Mouse (Mus musculus) neural tube, embryonic 13.5 days (tissue): ENCODE measurements around the gene Ak5. TPM values are rescaled to one million over a fixed set of nuclear protein-coding genes. Genes with fewer than 3 reads are reported as not detected.

Experiments used
- ATAC-seq: fragments of 200-750 bp; cut with Nextera tagmentation; 2 replicates; pipeline ENCODE4 v1.8.0; 2017; ENCODE audit warnings: low read depth, mild to moderate bottlenecking, moderate TSS enrichment, moderate library complexity
- H3K27ac ChIP-seq: fragments of 300-500 bp; sonication (generic); replicated peaks from 2 replicates; pipeline ENCODE4 v1.5.1; 2015; ENCODE audit warnings: moderate library complexity, mild to moderate bottlenecking, inconsistent platforms
- H3K27me3 ChIP-seq: fragments of 300-500 bp; sonication (generic); 2 replicates; pipeline ENCODE4 v1.6.1; 2015; ENCODE audit warnings: mild to moderate bottlenecking, inconsistent platforms
- H3K36me3 ChIP-seq: fragments of 300-500 bp; sonication (generic); 2 replicates; pipeline ENCODE4 v1.6.1; 2015; ENCODE audit warnings: mild to moderate bottlenecking, inconsistent platforms
- H3K4me1 ChIP-seq: fragments of 300-500 bp; sonication (generic); replicated peaks from 2 replicates; pipeline ENCODE4 v1.6.1; 2015; ENCODE audit warnings: inconsistent platforms
- H3K4me2 ChIP-seq: fragments of 300-500 bp; sonication (generic); 2 replicates; pipeline ENCODE4 v1.6.1; 2015; ENCODE audit warnings: inconsistent platforms, mild to moderate bottlenecking, moderate library complexity
- H3K4me3 ChIP-seq: fragments of 300-500 bp; sonication (generic); 2 replicates; pipeline ENCODE4 v1.5.1; 2015; ENCODE audit warnings: mild to moderate bottlenecking, inconsistent platforms
- H3K9ac ChIP-seq: fragments of 300-500 bp; sonication (generic); 2 replicates; pipeline ENCODE4 v1.6.1; 2015; ENCODE audit warnings: moderate library complexity, mild to moderate bottlenecking, inconsistent platforms
- H3K9me3 ChIP-seq: fragments of 300-500 bp; sonication (generic); 2 replicates; pipeline ENCODE4 v1.6.1; 2016; ENCODE audit warnings: inconsistent platforms
- WGBS: fragments of 180-500 bp; shearing (Covaris S2); methylation state at CpG from one replicate; pipeline ENCODE4 v1.1.7; 2015; 5-methylcytosine and 5-hydroxymethylcytosine counted together
- polyA plus RNA-seq: library from polyadenylated mRNA; unstranded; fragments of >200 nt; fragmentation: Nextera tagmentation; extraction: Ambion mirVana; gene quantifications from 2 replicates; pipeline ENCODE4 v1.2.1, GENCODE M21; 2015

Gene Ak5
- polyA plus RNA-seq, 1 experiment from 2014 or later = 7.2 TPM

GRCm38 (mm10) chr3:152689105-152689504, 20.9 kb upstream of the Ak5 start:
- no peaks in the 10 kb centered on the region for H3K36me3 ChIP-seq
- H3K9me3 ChIP-seq = no peaks in the 10 kb centered on the region
- H3K9ac ChIP-seq = no peak overlapping the region
- no peaks in the 10 kb centered on the region for H3K4me1 ChIP-seq
- 74% methylated on average over 9 of the region's 9 CpGs for WGBS
- H3K4me2 ChIP-seq = no peak overlapping the region
- no peak for ATAC-seq
- no peaks in the 10 kb centered on the region for H3K27me3 ChIP-seq
- no peak overlapping the region for H3K27ac ChIP-seq
- H3K4me3 ChIP-seq = no peak overlapping the region

GRCm38 (mm10) chr3:152688532-152688931, 20.4 kb upstream of the Ak5 start:
- Histone ChIP-seq H3K36me3 (no peaks in the 10 kb centered on the region), H3K4me3 (no peak overlapping the region), H3K27ac (no peak overlapping the region), H3K27me3 (no peaks in the 10 kb centered on the region), H3K9me3 (no peaks in the 10 kb centered on the region), H3K9ac (no peak overlapping the region), H3K4me2 (no peak overlapping the region), H3K4me1 (no peaks in the 10 kb centered on the region)
- 88% methylated on average over 5 of the region's 5 CpGs for whole genome bisulfite sequencing
- no peak for ATAC-seq

- Histone ChIP-seq H3K4me3 (no peak overlapping the region), H3K9ac (no peak overlapping the region), H3K27ac (no peak overlapping the region), H3K4me1 (no peaks in the 10 kb centered on the region), H3K4me2 (no peak overlapping the region), H3K9me3 (no peaks in the 10 kb centered on the region), H3K27me3 (peaks cover 5% of the 10 kb centered on the region; the same call in 1 of the 2 replicates), H3K36me3 (no peaks in the 10 kb centered on the region)
- 82% methylated on average over 6 of the region's 6 CpGs for WGBS
- ATAC-seq = no peak
Observed at GRCm38 (mm10) chr3:152674663-152675062, 6.5 kb upstream of the Ak5 start.

GRCm38 (mm10) chr3:152669783-152670182, 1.6 kb upstream of the Ak5 start:
- 83% methylated on average over 3 of the region's 3 CpGs for WGBS
- Histone ChIP-seq H3K9ac (no peak overlapping the region), H3K4me2 (no peak overlapping the region), H3K4me1 (peaks cover 8% of the 10 kb centered on the region), H3K27me3 (peaks cover 42% of the 10 kb centered on the region), H3K36me3 (no peaks in the 10 kb centered on the region), H3K9me3 (no peaks in the 10 kb centered on the region), H3K27ac (no peak overlapping the region), H3K4me3 (no peak overlapping the region)
- ATAC-seq = no peak

GRCm38 (mm10) chr3:152668793-152669192, 633 bp upstream of the Ak5 start:
- no peak overlapping the region for H3K9ac ChIP-seq
- H3K4me1 ChIP-seq = peaks cover 8% of the 10 kb centered on the region
- H3K27ac ChIP-seq = no peak overlapping the region
- no peaks in the 10 kb centered on the region for H3K9me3 ChIP-seq
- H3K36me3 ChIP-seq = no peaks in the 10 kb centered on the region
- peaks cover 42% of the 10 kb centered on the region for H3K27me3 ChIP-seq
- no peak overlapping the region for H3K4me2 ChIP-seq
- no peak for ATAC-seq
- H3K4me3 ChIP-seq = no peak overlapping the region
- 84% methylated on average over 2 of the region's 2 CpGs for WGBS

- Histone ChIP-seq H3K9me3 (no peaks in the 10 kb centered on the region), H3K36me3 (no peaks in the 10 kb centered on the region), H3K9ac (peak overlapping the region; percentile 75), H3K4me3 (peak overlapping the region; percentile 60), H3K4me1 (peaks cover 8% of the 10 kb centered on the region), H3K27me3 (peaks cover 42% of the 10 kb centered on the region), H3K4me2 (peak overlapping the region; percentile 79), H3K27ac (no peak overlapping the region)
- WGBS = under 1% methylated on average over 61 of the region's 82 CpGs
- peak; percentile 84 for ATAC-seq
Observed at GRCm38 (mm10) chr3:152667356-152668211, 576 bp downstream of the Ak5 start.

- Histone ChIP-seq H3K9ac (peak overlapping the region; percentile 75), H3K4me3 (peak overlapping the region; percentile 60), H3K36me3 (no peaks in the 10 kb centered on the region), H3K27me3 (peaks cover 42% of the 10 kb centered on the region), H3K9me3 (no peaks in the 10 kb centered on the region), H3K27ac (no peak overlapping the region), H3K4me2 (peak overlapping the region; percentile 79), H3K4me1 (peaks cover 8% of the 10 kb centered on the region)
- under 1% methylated on average over 16 of the region's 16 CpGs for WGBS
- ATAC-seq = peak; percentile 48; the same call in 1 of the 2 replicates
Observed at GRCm38 (mm10) chr3:152666991-152667355, 1.2 kb downstream of the Ak5 start.

GRCm38 (mm10) chr3:152658592-152658991, 9.6 kb downstream of the Ak5 start:
- no peaks in the 10 kb centered on the region for H3K9me3 ChIP-seq
- no peak overlapping the region for H3K4me3 ChIP-seq
- no peak overlapping the region for H3K27ac ChIP-seq
- ATAC-seq = no peak
- no peaks in the 10 kb centered on the region for H3K4me1 ChIP-seq
- no peaks in the 10 kb centered on the region for H3K36me3 ChIP-seq
- H3K27me3 ChIP-seq = no peaks in the 10 kb centered on the region
- no peak overlapping the region for H3K9ac ChIP-seq
- no peak overlapping the region for H3K4me2 ChIP-seq
- WGBS = 91% methylated on average over 2 of the region's 2 CpGs

GRCm38 (mm10) chr3:152651991-152652390, 16.2 kb downstream of the Ak5 start:
- no peaks in the 10 kb centered on the region for H3K36me3 ChIP-seq
- no peak overlapping the region for H3K4me2 ChIP-seq
- H3K27ac ChIP-seq = no peak overlapping the region
- H3K9me3 ChIP-seq = no peaks in the 10 kb centered on the region
- WGBS = 87% methylated on average over 2 of the region's 2 CpGs
- no peak overlapping the region for H3K9ac ChIP-seq
- no peak for ATAC-seq
- no peaks in the 10 kb centered on the region for H3K4me1 ChIP-seq
- no peaks in the 10 kb centered on the region for H3K27me3 ChIP-seq
- H3K4me3 ChIP-seq = no peak overlapping the region

GRCm38 (mm10) chr3:152644610-152645009, 23.6 kb downstream of the Ak5 start:
- no peak overlapping the region for H3K4me2 ChIP-seq
- ATAC-seq = no peak
- WGBS = 93% methylated on average over 5 of the region's 5 CpGs

GRCm38 (mm10) chr3:152625061-152625820, 42.9 kb downstream of the Ak5 start:
- no peak overlapping the region for H3K9ac ChIP-seq
- ATAC-seq = peak; percentile 63
- H3K4me1 ChIP-seq = peaks cover 21% of the 10 kb centered on the region
- WGBS = 75% methylated on average over 10 of the region's 10 CpGs
- no peaks in the 10 kb centered on the region for H3K36me3 ChIP-seq
- H3K9me3 ChIP-seq = no peaks in the 10 kb centered on the region
- H3K4me3 ChIP-seq = no peak overlapping the region
- H3K27me3 ChIP-seq = no peaks in the 10 kb centered on the region
- peak overlapping the region; percentile 57 for H3K27ac ChIP-seq
- no peak overlapping the region for H3K4me2 ChIP-seq

More at GRCm38 (mm10) chr3:152644610-152645009, 23.6 kb downstream of the Ak5 start:
- Histone ChIP-seq H3K4me1 (no peaks in the 10 kb centered on the region), H3K27ac (no peak overlapping the region), H3K36me3 (no peaks in the 10 kb centered on the region), H3K9ac (no peak overlapping the region), H3K27me3 (no peaks in the 10 kb centered on the region), H3K4me3 (no peak overlapping the region), H3K9me3 (no peaks in the 10 kb centered on the region)

- Histone ChIP-seq H3K4me2 (peak overlapping the region; percentile 26), H3K27me3 (no peaks in the 10 kb centered on the region), H3K36me3 (no peaks in the 10 kb centered on the region), H3K9ac (no peak overlapping the region), H3K4me3 (no peak overlapping the region), H3K4me1 (peaks cover 24% of the 10 kb centered on the region), H3K9me3 (no peaks in the 10 kb centered on the region), H3K27ac (no peak overlapping the region)
- ATAC-seq = no peak
- 33% methylated on average over 11 of the region's 11 CpGs for WGBS
Observed at GRCm38 (mm10) chr3:152620534-152620933, 47.6 kb downstream of the Ak5 start.
